Comparison of ENCODE assay signal across 22 mouse cellular contexts in genomic region chr17:13675630-13676029, GRCm38 (mm10).
A peak's percentile ranks its signal among the peaks of the same experiment; 100 is the strongest.
DNase-seq lines count a peak whose midpoint lies in the region; ATAC-seq and TF ChIP-seq lines count a peak whose summit lies in the region.
"Had no signal": no experiment of that assay in that cellular context is flagged by ENCODE, and none has a peak within 500 bp of the region (broad histone marks: within the 10 kb centered on the region; RNA-seq: fewer than 3 reads in every experiment).

No protein-coding gene starts in this region.

- peak overlapping the region; percentile 64; the same call in 1 of the 2 replicates for H3K27ac ChIP-seq in hindbrain, embryonic 10.5 days
- H3K27ac ChIP-seq in hindbrain, postnatal 0 days, result no peak overlapping the region
- H3K27ac ChIP-seq in midbrain, embryonic 13.5 days, result no peak overlapping the region
- H3K27ac ChIP-seq in midbrain, embryonic 14.5 days (replicated peaks; ENCODE audit: low read depth, low read length), result no peak overlapping the region
- H3K27ac ChIP-seq: hindbrain, embryonic 12.5 days; neural tube, embryonic 13.5 days had no signal

- no peak for TF ChIP-seq CTCF in hindbrain, postnatal 0 days (IDR thresholded peaks at IDR 0.05; ENCODE audit: low read depth)

- H3K36me3 ChIP-seq in hindbrain, embryonic 10.5 days, result no peaks in the 10 kb centered on the region
- H3K36me3 ChIP-seq in hindbrain, postnatal 0 days (ENCODE audit: insufficient read depth, low read length), result no peaks in the 10 kb centered on the region
- no peaks in the 10 kb centered on the region for H3K36me3 ChIP-seq in midbrain, embryonic 13.5 days
- no peaks in the 10 kb centered on the region for H3K36me3 ChIP-seq in midbrain, embryonic 14.5 days (ENCODE audit: control insufficient read depth, insufficient read depth, low read length)
- H3K36me3 ChIP-seq: forebrain, embryonic 15.5 days; hindbrain, embryonic 12.5 days; neural tube, embryonic 13.5 days had no signal

- H3K4me1 ChIP-seq in hindbrain, embryonic 10.5 days (replicated peaks), result peaks cover 56% of the 10 kb centered on the region
- peaks cover 16% of the 10 kb centered on the region for H3K4me1 ChIP-seq in hindbrain, postnatal 0 days (ENCODE audit: insufficient read depth, low read length)
- H3K4me1 ChIP-seq in midbrain, embryonic 13.5 days (replicated peaks), result peaks cover 39% of the 10 kb centered on the region
- H3K4me1 ChIP-seq in midbrain, embryonic 14.5 days (ENCODE audit: control insufficient read depth, insufficient read depth, low read length), result peaks cover 13% of the 10 kb centered on the region

- H3K9ac ChIP-seq in hindbrain, postnatal 0 days (replicated peaks; ENCODE audit: low read length), result no peak overlapping the region
- H3K9ac ChIP-seq in midbrain, embryonic 13.5 days (replicated peaks), result 0 out of 2 replicates have a peak overlapping the region, but pooled peaks have one; percentile 23
- no peak overlapping the region for H3K9ac ChIP-seq in midbrain, embryonic 14.5 days (replicated peaks; ENCODE audit: low read length)
- H3K9ac ChIP-seq: forebrain, embryonic 15.5 days; hindbrain, embryonic 12.5 days; neural tube, embryonic 13.5 days had no signal

- no peak overlapping the region for H3K4me3 ChIP-seq in hindbrain, embryonic 10.5 days
- H3K4me3 ChIP-seq in hindbrain, postnatal 0 days (ENCODE audit: low read length), result no peak overlapping the region
- H3K4me3 ChIP-seq in midbrain, embryonic 13.5 days (replicated peaks), result no peak overlapping the region
- no peak overlapping the region for H3K4me3 ChIP-seq in midbrain, embryonic 14.5 days (replicated peaks; ENCODE audit: low read depth, low read length)
- H3K4me3 ChIP-seq: forebrain, embryonic 15.5 days; heart, embryonic 10.5 days; hindbrain, embryonic 12.5 days; neural tube, embryonic 13.5 days had no signal

- H3K27me3 ChIP-seq in hindbrain, embryonic 10.5 days (ENCODE audit: insufficient read depth, poor library complexity, severe bottlenecking), result 0 out of 2 replicates have a peak, but pooled peaks cover 6% of the 10 kb centered on the region
- H3K27me3 ChIP-seq in hindbrain, postnatal 0 days (ENCODE audit: insufficient read depth, low read length), result no peaks in the 10 kb centered on the region
- H3K27me3 ChIP-seq in midbrain, embryonic 13.5 days, result no peaks in the 10 kb centered on the region
- H3K27me3 ChIP-seq in midbrain, embryonic 14.5 days (ENCODE audit: control insufficient read depth, insufficient read depth, low read length), result no peaks in the 10 kb centered on the region
- H3K27me3 ChIP-seq: forebrain, embryonic 15.5 days; hindbrain, embryonic 12.5 days; neural tube, embryonic 13.5 days had no signal

- no peak overlapping the region for H3K4me2 ChIP-seq in hindbrain, postnatal 0 days (ENCODE audit: low read depth, low read length)
- H3K4me2 ChIP-seq in midbrain, embryonic 13.5 days (replicated peaks), result no peak overlapping the region
- no peak overlapping the region for H3K4me2 ChIP-seq in midbrain, embryonic 14.5 days (ENCODE audit: low read length)
- H3K4me2 ChIP-seq: forebrain, embryonic 15.5 days; hindbrain, embryonic 12.5 days; neural tube, embryonic 13.5 days had no signal

- 24% methylated on average over 4 of the region's 4 CpGs for WGBS in hindbrain, embryonic 10.5 days
- 51% methylated on average over 4 of the region's 4 CpGs for WGBS in hindbrain, postnatal 0 days
- WGBS in midbrain, embryonic 13.5 days, result 50% methylated on average over 4 of the region's 4 CpGs
- 55% methylated on average over 4 of the region's 4 CpGs for WGBS in midbrain, embryonic 14.5 days

- no peak for ATAC-seq in hindbrain, postnatal 0 days
- ATAC-seq in midbrain, embryonic 13.5 days, result no peak
- no peak for ATAC-seq in midbrain, embryonic 14.5 days (ENCODE audit: low FRiP score, low TSS enrichment)
- ATAC-seq: forebrain, embryonic 15.5 days had no signal

- peak; percentile 55 for DNase-seq in hindbrain, embryonic 10.5 days (ENCODE audit: low spot score)
- DNase-seq in hindbrain, postnatal 0 days (ENCODE audit: low spot score), result no peak
- peak; percentile 57 for DNase-seq in kidney, postnatal 14 days
- DNase-seq in kidney, adult 8-10 months, result no peak
- no peak for DNase-seq in midbrain, embryonic 14.5 days
- no peak for DNase-seq in frontal cortex, postnatal 14 days (ENCODE audit: low spot score in 2 of 2)
- DNase-seq: adrenal gland, postnatal 36 days; cerebellum, adult 11 months; cerebellum, postnatal 10 days; gastrocnemius, postnatal 10 days; heart, postnatal 10 days; layer of hippocampus, adult 9-11 months; left cerebral cortex, postnatal 4 days; lung, postnatal 4 days; retina, postnatal 1 day; right cerebral cortex, postnatal 25 days; spleen, adult 18-20 months had no signal

- H3K9me3 ChIP-seq in hindbrain, embryonic 10.5 days, result no peaks in the 10 kb centered on the region
- H3K9me3 ChIP-seq in hindbrain, postnatal 0 days (ENCODE audit: low read length), result no peaks in the 10 kb centered on the region; the same call in 1 of the 2 replicates
- H3K9me3 ChIP-seq in midbrain, embryonic 13.5 days, result no peaks in the 10 kb centered on the region
- H3K9me3 ChIP-seq in midbrain, embryonic 14.5 days (ENCODE audit: control insufficient read depth, low read length), result no peaks in the 10 kb centered on the region
- H3K9me3 ChIP-seq: forebrain, embryonic 15.5 days; heart, embryonic 10.5 days; hindbrain, embryonic 12.5 days; neural tube, embryonic 13.5 days had no signal

Comparison
In these comparisons a context has a peak if more than half of its experiments do, and no peak if none do; other contexts are left out.
1. DNase-seq: peak in hindbrain, embryonic 10.5 days (single experiment) and kidney, postnatal 14 days (single experiment); none in hindbrain, postnatal 0 days (single experiment), kidney, adult 8-10 months (0 of 2), midbrain, embryonic 14.5 days (single experiment) and frontal cortex, postnatal 14 days (0 of 2).